Mouse (Mus musculus) neutrophil, adult 5-6 weeks (primary cell): ENCODE measurements around the gene Gpc3. TPM values are rescaled to one million over a fixed set of nuclear protein-coding genes. Genes with fewer than 3 reads are reported as not detected.

Source experiments
- ATAC-seq: fragments of 151-379, 151-347 bp; 2 replicates; pipeline ENCODE4 v1.8.0; 2017; ENCODE audit warnings: mild to moderate bottlenecking, moderate TSS enrichment; ENCODE audit not compliant: insufficient number of reproducible peaks, poor library complexity, low FRiP score, severe bottlenecking; ENCODE audit errors: extremely low read depth
- total RNA-seq: library from RNA; stranded (forward); fragments of 200-1000 nt; gene quantifications from 2 replicates; pipeline ENCODE4 v1.2.3, GENCODE M21; 2017

Gene Gpc3
- total RNA-seq, 1 experiment from 2014 or later: 0.23 TPM

GRCm38 (mm10) chrX:52587671-52588070 is 26.1 kb downstream of the Gpc3 start:
- ATAC-seq: no peak

GRCm38 (mm10) chrX:52559995-52560394 is 53.8 kb downstream of the Gpc3 start:
- ATAC-seq: no peak

- ATAC-seq: no peak
Measured at GRCm38 (mm10) chrX:52558526-52558925, 55.2 kb downstream of the Gpc3 start.

- no peak for ATAC-seq
Measured at GRCm38 (mm10) chrX:52557489-52557888, 56.3 kb downstream of the Gpc3 start.

GRCm38 (mm10) chrX:52551296-52551695 is 62.5 kb downstream of the Gpc3 start:
- ATAC-seq: no peak

GRCm38 (mm10) chrX:52544623-52545022 is 69.1 kb downstream of the Gpc3 start:
- ATAC-seq: no peak

- ATAC-seq: no peak
Measured at GRCm38 (mm10) chrX:52537282-52537681, 76.5 kb downstream of the Gpc3 start.

- no peak for ATAC-seq
Measured at GRCm38 (mm10) chrX:52533766-52534165, 80.0 kb downstream of the Gpc3 start.

- ATAC-seq: no peak
Measured at GRCm38 (mm10) chrX:52533098-52533497, 80.7 kb downstream of the Gpc3 start.

- no peak for ATAC-seq
Measured at GRCm38 (mm10) chrX:52532124-52532523, 81.6 kb downstream of the Gpc3 start.

- ATAC-seq: no peak
Measured at GRCm38 (mm10) chrX:52526086-52526485, 87.7 kb downstream of the Gpc3 start.

- ATAC-seq: no peak
Measured at GRCm38 (mm10) chrX:52525132-52525531, 88.6 kb downstream of the Gpc3 start.

- ATAC-seq: no peak
Measured at GRCm38 (mm10) chrX:52514553-52514952, 99.2 kb downstream of the Gpc3 start.

GRCm38 (mm10) chrX:52511151-52511550 is 102.6 kb downstream of the Gpc3 start:
- no peak for ATAC-seq

- no peak for ATAC-seq
Measured at GRCm38 (mm10) chrX:52503857-52504256, 109.9 kb downstream of the Gpc3 start.

GRCm38 (mm10) chrX:52489461-52489860 is 124.3 kb downstream of the Gpc3 start:
- ATAC-seq: no peak

- no peak for ATAC-seq
Measured at GRCm38 (mm10) chrX:52455074-52455588, 158.6 kb downstream of the Gpc3 start.

GRCm38 (mm10) chrX:52453445-52454182 is 160.1 kb downstream of the Gpc3 start:
- peak; percentile 46; the same call in 1 of the 2 replicates for ATAC-seq

- no peak for ATAC-seq
Measured at GRCm38 (mm10) chrX:52449177-52449576, 164.6 kb downstream of the Gpc3 start.

GRCm38 (mm10) chrX:52448496-52448895 is 165.3 kb downstream of the Gpc3 start:
- ATAC-seq: no peak

- no peak for ATAC-seq
Measured at GRCm38 (mm10) chrX:52446530-52446929, 167.2 kb downstream of the Gpc3 start.
